Mouse (Mus musculus) left cerebral cortex, postnatal 10 days (tissue): ENCODE results near the gene Ldb3. TPM values are rescaled to one million over a fixed set of nuclear protein-coding genes. Genes with fewer than 3 reads are reported as not detected.

Experiments used
- DNase-seq, 2 experiments: peaks; one replicate each; pipeline ENCODE4 v3.0.0; 2021 to 2022; ENCODE audit warnings: low spot score in 2 of 2, mixed read lengths in 1 of 2; ENCODE audit errors: extremely low spot score in 1 of 2
- intact Hi-C: fragments of 180-260 bp; cut with DNase I; formaldehyde crosslinking; loops from one replicate; pipeline ENCODE4 v1.15.1; 2025
- total RNA-seq, 2 experiments: library from RNA; stranded (reverse); gene quantifications; 2 replicates each; pipeline ENCODE4 v1.2.3; 2021

Gene Ldb3
- total RNA-seq, 2 experiments from 2014 or later, result 1.5 to 2.0 TPM

- intact Hi-C loops, result loop anchor here (5.0 to 10.0 kb wide), 2 partner anchors 110 to 483 kb away; partner anchors contain the start of gene Anxa8
- DNase-seq, result no peak
These were observed 20.8 kb downstream of the Ldb3 start for GRCm38 (mm10) chr14:34567697-34568096.

- no peak for DNase-seq
These were observed 22.0 kb downstream of the Ldb3 start for GRCm38 (mm10) chr14:34566530-34566929.

GRCm38 (mm10) chr14:34565711-34566110 lies 22.8 kb downstream of the Ldb3 start:
- intact Hi-C loops, result loop anchor here (5.0 to 10.0 kb wide), 2 partner anchors 108 to 481 kb away; partner anchors contain the start of gene Anxa8
- peak in 1 of 2 experiments; percentile 64 for DNase-seq

More at GRCm38 (mm10) chr14:34566530-34566929, 22.0 kb downstream of the Ldb3 start:
- intact Hi-C loops, result loop anchor here (5.0 to 10.0 kb wide), 2 partner anchors 109 to 482 kb away; partner anchors contain the start of gene Anxa8

- intact Hi-C loops, result loop anchor here (5.0 to 10.0 kb wide), 2 partner anchors 107 to 480 kb away; partner anchors contain the start of gene Anxa8
- no peak for DNase-seq
These were observed 23.8 kb downstream of the Ldb3 start for GRCm38 (mm10) chr14:34564646-34565045.

- no peak for DNase-seq
- intact Hi-C loops, result loop anchor here (10.0 kb wide), 1 partner anchor 478 kb away; the partner anchor contains the start of gene Anxa8
These were observed 26.1 kb downstream of the Ldb3 start for GRCm38 (mm10) chr14:34562393-34562792.

GRCm38 (mm10) chr14:34561647-34562046 lies 26.8 kb downstream of the Ldb3 start:
- intact Hi-C loops, result loop anchor here (10.0 kb wide), 1 partner anchor 477 kb away; the partner anchor contains the start of gene Anxa8
- DNase-seq, result no peak

- intact Hi-C loops, result loop anchor here (5.0 kb wide), 1 partner anchor 182 kb away; the partner anchor contains the start of gene Mmrn2
- DNase-seq, result no peak
These were observed 29.5 kb downstream of the Ldb3 start for GRCm38 (mm10) chr14:34558947-34559346.

GRCm38 (mm10) chr14:34555211-34555610 lies 33.3 kb downstream of the Ldb3 start:
- DNase-seq, result no peak
- intact Hi-C loops, result loop anchor here (5.0 kb wide), 1 partner anchor 178 kb away; the partner anchor contains the start of gene Mmrn2

- intact Hi-C loops, result no loop called here
- DNase-seq, result peak in 1 of 2 experiments; percentile 56
These were observed 34.4 kb downstream of the Ldb3 start for GRCm38 (mm10) chr14:34554047-34554446.

- intact Hi-C loops, result no loop called here
- DNase-seq, result no peak
These were observed 35.0 kb downstream of the Ldb3 start for GRCm38 (mm10) chr14:34553470-34553869.

GRCm38 (mm10) chr14:34552226-34552625 lies 36.3 kb downstream of the Ldb3 start:
- no peak for DNase-seq
- intact Hi-C loops, result no loop called here

- DNase-seq, result peak; percentile 75 to 88
- intact Hi-C loops, result loop anchor here (2.0 to 5.0 kb wide), 2 partner anchors 47 to 88 kb away; partner anchors contain the start of gene Bmpr1a
These were observed 39.3 kb downstream of the Ldb3 start for GRCm38 (mm10) chr14:34549004-34549671.

- intact Hi-C loops, result loop anchor here (2.0 to 5.0 kb wide), 2 partner anchors 46 to 88 kb away; partner anchors contain the start of gene Bmpr1a
These were observed 40.0 kb downstream of the Ldb3 start for GRCm38 (mm10) chr14:34548391-34549001.

GRCm38 (mm10) chr14:34544545-34544944 lies 43.9 kb downstream of the Ldb3 start:
- intact Hi-C loops, result no loop called here
- no peak for DNase-seq

More at GRCm38 (mm10) chr14:34548391-34549001, 40.0 kb downstream of the Ldb3 start:
- DNase-seq, result peak; percentile 26 to 67

GRCm38 (mm10) chr14:34544001-34544400 lies 44.5 kb downstream of the Ldb3 start:
- DNase-seq, result no peak
- intact Hi-C loops, result no loop called here

GRCm38 (mm10) chr14:34543596-34543995 lies 44.9 kb downstream of the Ldb3 start:
- DNase-seq, result no peak
- intact Hi-C loops, result no loop called here

- DNase-seq, result no peak
- intact Hi-C loops, result no loop called here
These were observed 46.6 kb downstream of the Ldb3 start for GRCm38 (mm10) chr14:34541896-34542295.

- DNase-seq, result peak in 1 of 2 experiments; percentile 40
- intact Hi-C loops, result no loop called here
These were observed 47.8 kb downstream of the Ldb3 start for GRCm38 (mm10) chr14:34540685-34541162.

GRCm38 (mm10) chr14:34535883-34536282 lies 52.6 kb downstream of the Ldb3 start:
- intact Hi-C loops, result no loop called here
- no peak for DNase-seq
